Mouse (Mus musculus): Measurements from ENCODE around the gene Rfx4. TPM values are rescaled to one million over a fixed set of nuclear protein-coding genes. Genes with fewer than 3 reads are reported as not detected.

Rfx4 gene
- polyA plus RNA-seq, 1 experiment from 2014 or later = 1.3 TPM

DNA sequence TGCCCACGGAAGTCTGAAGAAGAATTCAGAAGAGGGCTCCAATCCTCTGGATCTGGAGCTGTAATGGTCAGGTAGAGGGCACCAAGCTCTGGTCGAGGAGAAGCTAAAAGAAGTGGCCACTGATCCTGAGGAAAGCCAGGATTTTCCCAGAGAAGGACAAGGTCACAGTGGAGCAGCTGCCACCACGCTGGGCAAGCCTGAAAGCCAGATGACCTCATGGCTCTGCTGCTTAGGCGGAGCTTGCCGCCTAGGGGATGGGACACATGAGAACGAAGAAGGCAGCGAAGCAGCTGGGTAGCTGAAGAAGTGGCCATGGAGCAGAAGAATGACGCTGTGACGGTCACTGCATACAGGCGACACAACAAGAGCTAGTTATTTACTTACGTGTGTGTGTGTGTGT, 99.6 kb downstream of the Rfx4 start:
- H3K36me3 ChIP-seq (ENCODE audit: control insufficient read depth, insufficient read depth, low read length) = no peaks in the 10 kb centered on the region
- no peak overlapping the region for H3K4me3 ChIP-seq (ENCODE audit: low read depth, low read length)
- no peak overlapping the region for H3K27ac ChIP-seq (replicated peaks; ENCODE audit: low read depth, low read length)
- no peaks in the 10 kb centered on the region for H3K27me3 ChIP-seq (ENCODE audit: control insufficient read depth, insufficient read depth, low read length)
- H3K4me2 ChIP-seq (ENCODE audit: low read depth, severe bottlenecking) = no peak overlapping the region
- DNase-seq (ENCODE audit: low spot score) (no peak), ATAC-seq (ENCODE audit: insufficient number of reproducible peaks, low FRiP score, low TSS enrichment, low read depth) (no peak)
- H3K4me1 ChIP-seq (ENCODE audit: control insufficient read depth, insufficient read depth, low read length) = peaks cover 10% of the 10 kb centered on the region
- 77% methylated on average over 11 of the region's 11 CpGs for WGBS
- no peaks in the 10 kb centered on the region for H3K9me3 ChIP-seq (ENCODE audit: control insufficient read depth, low read length)
- H3K9ac ChIP-seq (ENCODE audit: low read length) = no peak overlapping the region

GRCm38 (mm10) chr10:84858371-84858770, 102.5 kb downstream of the Rfx4 start:
- Histone ChIP-seq H3K9ac (ENCODE audit: low read length) (no peak overlapping the region), H3K4me3 (ENCODE audit: low read depth, low read length) (no peak overlapping the region), H3K4me1 (ENCODE audit: control insufficient read depth, insufficient read depth, low read length) (peaks cover 13% of the 10 kb centered on the region), H3K9me3 (ENCODE audit: control insufficient read depth, low read length) (no peaks in the 10 kb centered on the region), H3K36me3 (ENCODE audit: control insufficient read depth, insufficient read depth, low read length) (no peaks in the 10 kb centered on the region), H3K27me3 (ENCODE audit: control insufficient read depth, insufficient read depth, low read length) (no peaks in the 10 kb centered on the region), H3K27ac (replicated peaks; ENCODE audit: low read depth, low read length) (no peak overlapping the region), H3K4me2 (ENCODE audit: low read depth, severe bottlenecking) (no peak overlapping the region)
- no peak for ATAC-seq (ENCODE audit: insufficient number of reproducible peaks, low FRiP score, low TSS enrichment, low read depth)
- 56% methylated on average over 8 of the region's 8 CpGs for WGBS
- DNase-seq (ENCODE audit: low spot score) = no peak

- Histone ChIP-seq H3K36me3 (ENCODE audit: control insufficient read depth, insufficient read depth, low read length) (no peaks in the 10 kb centered on the region), H3K9me3 (ENCODE audit: control insufficient read depth, low read length) (no peaks in the 10 kb centered on the region), H3K27ac (replicated peaks; ENCODE audit: low read depth, low read length) (no peak overlapping the region), H3K4me2 (ENCODE audit: low read depth, severe bottlenecking) (peak overlapping the region; percentile 12; the same call in 1 of the 2 replicates), H3K4me3 (ENCODE audit: low read depth, low read length) (no peak overlapping the region), H3K9ac (ENCODE audit: low read length) (no peak overlapping the region), H3K4me1 (ENCODE audit: control insufficient read depth, insufficient read depth, low read length) (peaks cover 13% of the 10 kb centered on the region), H3K27me3 (ENCODE audit: control insufficient read depth, insufficient read depth, low read length) (no peaks in the 10 kb centered on the region)
- 16% methylated on average over 14 of the region's 14 CpGs for WGBS
- DNase-seq (ENCODE audit: low spot score) = peak; percentile 47
- ATAC-seq (ENCODE audit: insufficient number of reproducible peaks, low FRiP score, low TSS enrichment, low read depth) = no peak
These were observed 103.1 kb downstream of the Rfx4 start for GRCm38 (mm10) chr10:84858806-84859496.

DNA sequence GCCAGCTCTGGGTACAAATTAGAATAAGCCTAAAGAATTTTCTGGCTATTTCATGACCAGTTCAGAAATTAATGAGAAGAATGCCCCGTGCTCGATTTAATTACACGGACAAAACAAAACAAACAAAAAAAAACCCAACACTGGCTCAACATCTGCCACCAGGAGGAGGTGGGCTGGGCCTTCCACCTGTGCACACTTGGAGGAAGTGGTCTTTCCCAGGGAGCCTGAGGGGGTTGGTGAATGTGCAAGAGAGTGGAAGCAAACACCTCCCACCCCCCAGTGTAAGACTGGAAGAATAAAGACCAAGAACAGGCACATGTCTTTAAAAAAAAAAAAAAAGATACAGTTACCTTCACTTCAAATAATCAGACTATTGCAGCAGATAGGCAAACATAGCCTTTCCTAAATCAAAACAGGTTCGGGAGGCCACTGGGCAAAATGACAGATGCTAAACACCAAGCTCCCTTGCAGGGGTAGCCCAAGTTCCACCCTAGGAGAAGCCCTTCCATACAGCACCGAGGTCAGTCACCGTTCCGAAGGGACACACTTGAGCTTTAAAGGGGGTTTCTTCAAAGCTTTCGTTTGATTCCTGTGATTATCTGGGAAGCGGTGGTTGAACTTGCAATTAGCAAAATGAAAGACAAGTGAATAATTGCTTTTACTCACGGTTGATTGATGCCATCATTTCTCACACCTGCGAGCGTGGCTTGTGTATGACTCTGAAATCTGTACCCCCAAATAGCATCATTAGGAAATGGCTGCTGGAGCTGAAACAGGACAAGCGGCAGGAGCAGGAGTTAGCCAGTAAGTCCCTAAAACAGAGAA, 103.9 kb downstream of the Rfx4 start:
- Histone ChIP-seq H3K4me3 (ENCODE audit: low read depth, low read length) (no peak overlapping the region), H3K9ac (ENCODE audit: low read length) (no peak overlapping the region), H3K9me3 (ENCODE audit: control insufficient read depth, low read length) (no peaks in the 10 kb centered on the region), H3K4me2 (ENCODE audit: low read depth, severe bottlenecking) (0 out of 2 replicates have a peak overlapping the region, but pooled peaks have one; percentile 12), H3K36me3 (ENCODE audit: control insufficient read depth, insufficient read depth, low read length) (no peaks in the 10 kb centered on the region), H3K4me1 (ENCODE audit: control insufficient read depth, insufficient read depth, low read length) (peaks cover 13% of the 10 kb centered on the region), H3K27me3 (ENCODE audit: control insufficient read depth, insufficient read depth, low read length) (no peaks in the 10 kb centered on the region), H3K27ac (replicated peaks; ENCODE audit: low read depth, low read length) (no peak overlapping the region)
- DNase-seq (ENCODE audit: low spot score) (no peak), ATAC-seq (ENCODE audit: insufficient number of reproducible peaks, low FRiP score, low TSS enrichment, low read depth) (no peak)
- 41% methylated on average over 13 of the region's 13 CpGs for WGBS

GRCm38 (mm10) chr10:84863488-84863887, 107.6 kb downstream of the Rfx4 start:
- 96% methylated on average over 6 of the region's 6 CpGs for WGBS
- Histone ChIP-seq H3K9ac (ENCODE audit: low read length) (no peak overlapping the region), H3K27ac (replicated peaks; ENCODE audit: low read depth, low read length) (no peak overlapping the region), H3K9me3 (ENCODE audit: control insufficient read depth, low read length) (no peaks in the 10 kb centered on the region), H3K27me3 (ENCODE audit: control insufficient read depth, insufficient read depth, low read length) (no peaks in the 10 kb centered on the region), H3K36me3 (ENCODE audit: control insufficient read depth, insufficient read depth, low read length) (no peaks in the 10 kb centered on the region), H3K4me1 (ENCODE audit: control insufficient read depth, insufficient read depth, low read length) (peaks cover 12% of the 10 kb centered on the region), H3K4me3 (ENCODE audit: low read depth, low read length) (no peak overlapping the region), H3K4me2 (ENCODE audit: low read depth, severe bottlenecking) (no peak overlapping the region)
- DNase-seq (ENCODE audit: low spot score) (no peak), ATAC-seq (ENCODE audit: insufficient number of reproducible peaks, low FRiP score, low TSS enrichment, low read depth) (no peak)

- ATAC-seq (ENCODE audit: insufficient number of reproducible peaks, low FRiP score, low TSS enrichment, low read depth) = no peak
- 91% methylated on average over 7 of the region's 7 CpGs for WGBS
- Histone ChIP-seq H3K27me3 (ENCODE audit: control insufficient read depth, insufficient read depth, low read length) (no peaks in the 10 kb centered on the region), H3K9ac (ENCODE audit: low read length) (no peak overlapping the region), H3K36me3 (ENCODE audit: control insufficient read depth, insufficient read depth, low read length) (no peaks in the 10 kb centered on the region), H3K27ac (replicated peaks; ENCODE audit: low read depth, low read length) (no peak overlapping the region), H3K4me1 (ENCODE audit: control insufficient read depth, insufficient read depth, low read length) (no peaks in the 10 kb centered on the region), H3K4me2 (ENCODE audit: low read depth, severe bottlenecking) (no peak overlapping the region), H3K9me3 (ENCODE audit: control insufficient read depth, low read length) (no peaks in the 10 kb centered on the region), H3K4me3 (ENCODE audit: low read depth, low read length) (no peak overlapping the region)
- no peak for DNase-seq (ENCODE audit: low spot score)
These were observed 111.7 kb downstream of the Rfx4 start for GRCm38 (mm10) chr10:84867577-84867976.

DNA sequence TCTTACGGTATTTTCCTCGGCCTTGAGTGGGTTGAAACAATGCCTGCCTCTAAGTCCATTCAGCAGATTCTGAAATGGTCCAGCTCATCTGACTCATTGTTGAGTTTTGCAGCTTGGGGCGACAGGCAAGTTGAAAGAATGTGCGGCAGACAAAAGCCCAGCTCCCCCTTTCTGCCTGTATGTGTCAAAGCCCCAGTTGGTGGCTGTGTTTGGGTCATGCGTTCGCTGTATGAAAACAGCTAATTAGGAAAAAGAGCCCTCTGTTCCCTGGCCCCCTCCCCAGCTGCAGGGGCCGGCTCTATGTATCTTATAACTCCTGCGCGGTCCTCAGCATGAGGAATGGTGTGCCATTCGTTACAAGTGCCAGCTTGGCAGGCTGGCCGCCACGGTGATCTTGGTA, 115.4 kb downstream of the Rfx4 start:
- 71% methylated on average over 12 of the region's 12 CpGs for whole genome bisulfite sequencing
- Histone ChIP-seq H3K4me2 (ENCODE audit: low read depth, severe bottlenecking) (no peak overlapping the region), H3K36me3 (ENCODE audit: control insufficient read depth, insufficient read depth, low read length) (no peaks in the 10 kb centered on the region), H3K9ac (ENCODE audit: low read length) (no peak overlapping the region), H3K27me3 (ENCODE audit: control insufficient read depth, insufficient read depth, low read length) (no peaks in the 10 kb centered on the region), H3K9me3 (ENCODE audit: control insufficient read depth, low read length) (no peaks in the 10 kb centered on the region), H3K4me1 (ENCODE audit: control insufficient read depth, insufficient read depth, low read length) (no peaks in the 10 kb centered on the region), H3K27ac (replicated peaks; ENCODE audit: low read depth, low read length) (no peak overlapping the region), H3K4me3 (ENCODE audit: low read depth, low read length) (no peak overlapping the region)
- DNase-seq (ENCODE audit: low spot score) (no peak), ATAC-seq (ENCODE audit: insufficient number of reproducible peaks, low FRiP score, low TSS enrichment, low read depth) (no peak)

DNA sequence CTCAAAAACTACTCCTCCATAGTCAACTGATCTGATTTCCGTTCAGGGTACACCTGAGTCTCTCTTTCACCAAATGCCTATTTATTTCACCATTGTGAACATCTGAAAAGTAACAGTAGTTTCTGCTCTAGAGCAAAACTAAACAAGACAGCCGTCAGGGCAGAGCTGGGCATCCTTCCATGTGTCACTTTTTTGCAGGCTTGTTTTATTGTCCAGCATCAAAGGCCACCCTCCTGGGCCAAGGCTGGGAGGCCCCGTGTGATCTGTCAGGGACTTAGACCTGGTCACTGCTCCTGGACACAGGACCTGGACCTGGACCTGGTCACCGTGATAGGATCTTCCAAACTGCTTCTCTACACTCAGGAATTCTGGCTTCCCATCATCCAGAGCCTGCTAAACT, 116.1 kb downstream of the Rfx4 start:
- no peak for DNase-seq (ENCODE audit: low spot score)
- 53% methylated on average over 4 of the region's 4 CpGs for WGBS

More for the DNA sequence above, 116.1 kb downstream of the Rfx4 start:
- Histone ChIP-seq H3K4me2 (ENCODE audit: low read depth, severe bottlenecking) (no peak overlapping the region), H3K4me1 (ENCODE audit: control insufficient read depth, insufficient read depth, low read length) (no peaks in the 10 kb centered on the region), H3K27ac (replicated peaks; ENCODE audit: low read depth, low read length) (no peak overlapping the region), H3K27me3 (ENCODE audit: control insufficient read depth, insufficient read depth, low read length) (no peaks in the 10 kb centered on the region), H3K36me3 (ENCODE audit: control insufficient read depth, insufficient read depth, low read length) (no peaks in the 10 kb centered on the region), H3K4me3 (ENCODE audit: low read depth, low read length) (no peak overlapping the region), H3K9ac (ENCODE audit: low read length) (no peak overlapping the region), H3K9me3 (ENCODE audit: control insufficient read depth, low read length) (no peaks in the 10 kb centered on the region)
- no peak for ATAC-seq (ENCODE audit: insufficient number of reproducible peaks, low FRiP score, low TSS enrichment, low read depth)
